In genomic region chr16:76694913-76695312, GRCm38 (mm10) we compare ENCODE assay signal across 9 mouse cellular contexts.
A peak's percentile ranks its signal among the peaks of the same experiment; 100 is the strongest.
DNase-seq lines count a peak whose midpoint lies in the region; ATAC-seq and TF ChIP-seq lines count a peak whose summit lies in the region.
"Had no signal": no experiment of that assay in that cellular context is flagged by ENCODE, and none has a peak within 500 bp of the region (broad histone marks: within the 10 kb centered on the region; RNA-seq: fewer than 3 reads in every experiment).

No protein-coding gene starts in this region.

- no peaks in the 10 kb centered on the region for H3K27me3 ChIP-seq in lung, postnatal 0 days (replicated peaks; ENCODE audit: insufficient read depth, low read length)
- no peaks in the 10 kb centered on the region for H3K27me3 ChIP-seq in forebrain, postnatal 0 days (ENCODE audit: insufficient read depth, low read length)
- H3K27me3 ChIP-seq: stomach, embryonic 15.5 days had no signal

- H3K27ac ChIP-seq in lung, postnatal 0 days (ENCODE audit: low read length), result no peak overlapping the region
- H3K27ac ChIP-seq in forebrain, postnatal 0 days (ENCODE audit: low read depth, low read length), result no peak overlapping the region
- H3K27ac ChIP-seq: stomach, embryonic 15.5 days had no signal

- H3K4me2 ChIP-seq in lung, postnatal 0 days (replicated peaks; ENCODE audit: low read depth, low read length), result no peak overlapping the region
- H3K4me2 ChIP-seq in forebrain, postnatal 0 days (ENCODE audit: low read depth), result no peak overlapping the region
- H3K4me2 ChIP-seq: stomach, embryonic 15.5 days had no signal

- ATAC-seq in common myeloid progenitor, adult 5-6 weeks (replicated peaks; ENCODE audit: low read depth, poor library complexity, severe bottlenecking), result peak; percentile 93
- peak; percentile 57 for ATAC-seq in lung, postnatal 0 days
- no peak for ATAC-seq in forebrain, postnatal 0 days

- H3K36me3 ChIP-seq in lung, postnatal 0 days (ENCODE audit: insufficient read depth, low read length), result no peaks in the 10 kb centered on the region
- H3K36me3 ChIP-seq in forebrain, postnatal 0 days (ENCODE audit: insufficient read depth), result no peaks in the 10 kb centered on the region
- H3K36me3 ChIP-seq: stomach, embryonic 15.5 days had no signal

- no peak for TF ChIP-seq CTCF in lung, postnatal 0 days (IDR thresholded peaks at IDR 0.05)
- TF ChIP-seq CTCF in forebrain, postnatal 0 days (IDR thresholded peaks at IDR 0.05; ENCODE audit: low read depth), result no peak

- no peaks in the 10 kb centered on the region for H3K4me1 ChIP-seq in lung, postnatal 0 days (ENCODE audit: insufficient read depth, low read depth, low read length)
- no peaks in the 10 kb centered on the region for H3K4me1 ChIP-seq in forebrain, postnatal 0 days (ENCODE audit: insufficient read depth)
- H3K4me1 ChIP-seq: stomach, embryonic 15.5 days had no signal

- H3K9ac ChIP-seq in lung, postnatal 0 days (replicated peaks; ENCODE audit: low read depth), result no peak overlapping the region
- H3K9ac ChIP-seq in forebrain, postnatal 0 days, result no peak overlapping the region
- H3K9ac ChIP-seq: stomach, embryonic 15.5 days had no signal

- peak; percentile 26 for DNase-seq in ovary, adult 18-20 months (ENCODE audit: low spot score)
- DNase-seq in ovary, postnatal 10 days (ENCODE audit: low spot score), result no peak
- DNase-seq in lung, postnatal 0 days (ENCODE audit: low spot score), result peak; percentile 46
- peak; percentile 26 to 33 for DNase-seq in thymus, postnatal 10 days (ENCODE audit: low spot score in 2 of 2)
- no peak for DNase-seq in adrenal gland, postnatal 10 days
- no peak for DNase-seq in liver
- no peak for DNase-seq in forebrain, postnatal 0 days

- no peak for TF ChIP-seq EP300 in lung, postnatal 0 days (IDR thresholded peaks at IDR 0.05)

- 29% methylated on average over 6 of the region's 6 CpGs for WGBS in lung, postnatal 0 days
- WGBS in forebrain, postnatal 0 days, result 39% methylated on average over 6 of the region's 6 CpGs

- no peak overlapping the region for H3K4me3 ChIP-seq in lung, postnatal 0 days (ENCODE audit: low read depth, low read length)
- no peak overlapping the region for H3K4me3 ChIP-seq in forebrain, postnatal 0 days (ENCODE audit: low read depth, low read length)
- H3K4me3 ChIP-seq: stomach, embryonic 15.5 days had no signal

- no peaks in the 10 kb centered on the region for H3K9me3 ChIP-seq in lung, postnatal 0 days (ENCODE audit: low read length)
- no peaks in the 10 kb centered on the region for H3K9me3 ChIP-seq in forebrain, postnatal 0 days (ENCODE audit: low read length)
- H3K9me3 ChIP-seq: stomach, embryonic 15.5 days had no signal

Comparison
In these comparisons a context has a peak if more than half of its experiments do, and no peak if none do; other contexts are left out.
1. DNase-seq: peak in ovary, adult 18-20 months (single experiment), lung, postnatal 0 days (single experiment) and thymus, postnatal 10 days (2 of 2); none in ovary, postnatal 10 days (single experiment), adrenal gland, postnatal 10 days (single experiment), liver (single experiment) and forebrain, postnatal 0 days (single experiment).